ENCODE assay signal across 23 mouse cellular contexts in the genomic region with DNA sequence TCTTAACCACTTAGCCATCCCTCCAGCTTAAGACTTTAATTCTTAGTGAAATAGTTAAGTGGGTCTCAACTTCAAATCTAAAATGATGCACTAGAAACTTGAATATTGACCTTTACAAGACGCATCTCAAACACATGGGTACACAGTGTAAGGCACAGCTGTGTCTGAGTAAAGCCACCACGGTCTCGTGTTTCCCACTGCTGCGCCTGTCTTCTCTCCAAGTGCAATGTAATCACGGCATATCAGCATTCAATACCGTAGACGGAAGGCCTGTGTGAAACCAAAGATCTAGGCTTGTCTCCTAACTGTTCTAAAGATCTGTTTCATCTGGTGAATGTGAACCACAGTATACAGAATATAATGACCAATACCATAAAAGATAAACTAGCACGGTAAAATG.
"Had no signal": no experiment of that assay in that cellular context is flagged by ENCODE, and none has a peak within 500 bp of the region (broad histone marks: within the 10 kb centered on the region; RNA-seq: fewer than 3 reads in every experiment).

No protein-coding gene starts in this region.

- H3K4me2 ChIP-seq: kidney, embryonic 15.5 days; liver, embryonic 11.5 days; liver, embryonic 15.5 days; lung, embryonic 15.5 days; midbrain, embryonic 13.5 days; neural tube, embryonic 12.5 days; neural tube, embryonic 15.5 days had no signal

- H3K36me3 ChIP-seq: kidney, embryonic 15.5 days; lung, embryonic 15.5 days; midbrain, embryonic 10.5 days; midbrain, embryonic 13.5 days; neural tube, embryonic 12.5 days; neural tube, embryonic 15.5 days had no signal

- H3K9ac ChIP-seq: kidney, embryonic 15.5 days; liver, embryonic 15.5 days; lung, embryonic 15.5 days; midbrain, embryonic 13.5 days; neural tube, embryonic 12.5 days; neural tube, embryonic 15.5 days had no signal

- ATAC-seq: midbrain, embryonic 13.5 days had no signal

- H3K4me3 ChIP-seq: kidney, embryonic 15.5 days; left cerebral cortex, adult 2 months; liver, embryonic 15.5 days; lung, embryonic 15.5 days; midbrain, embryonic 10.5 days; midbrain, embryonic 13.5 days; neural tube, embryonic 12.5 days; neural tube, embryonic 15.5 days had no signal

- H3K9me3 ChIP-seq: kidney, embryonic 15.5 days; liver, embryonic 15.5 days; lung, embryonic 15.5 days; megakaryocyte, embryonic 14.5 days; midbrain, embryonic 10.5 days; midbrain, embryonic 13.5 days; neural tube, embryonic 12.5 days; neural tube, embryonic 15.5 days had no signal

- H3K4me1 ChIP-seq: kidney, embryonic 15.5 days; lung, embryonic 15.5 days; midbrain, embryonic 13.5 days; neural tube, embryonic 12.5 days; neural tube, embryonic 15.5 days had no signal

- H3K27ac ChIP-seq: kidney, embryonic 15.5 days; liver, embryonic 15.5 days; lung, embryonic 15.5 days; midbrain, embryonic 10.5 days; midbrain, embryonic 13.5 days; neural tube, embryonic 12.5 days; neural tube, embryonic 15.5 days; stomach, postnatal 0 days had no signal

- H3K27me3 ChIP-seq: kidney, embryonic 15.5 days; liver, embryonic 15.5 days; lung, embryonic 15.5 days; megakaryocyte, embryonic 14.5 days; midbrain, embryonic 13.5 days; neural tube, embryonic 12.5 days; neural tube, embryonic 15.5 days had no signal

- DNase-seq: kidney, adult 11 months; kidney, adult 8-10 months; kidney, postnatal 10 days; kidney, postnatal 36 days; layer of hippocampus, postnatal 36 days; lung, adult 18-20 months; lung, postnatal 10 days; lung, postnatal 36 days; retina, postnatal 1 day; right cerebral cortex, postnatal 25 days; thymus, adult 18-20 months; thymus, postnatal 36 days had no signal
